Mouse (Mus musculus): ENCODE data around the gene Gm28308. TPM values are rescaled to one million over a fixed set of nuclear protein-coding genes. Genes with fewer than 3 reads are reported as not detected.

Gm28308 gene
- polyA plus RNA-seq, 2 experiments = 1.1 to 3.2 TPM

DNA sequence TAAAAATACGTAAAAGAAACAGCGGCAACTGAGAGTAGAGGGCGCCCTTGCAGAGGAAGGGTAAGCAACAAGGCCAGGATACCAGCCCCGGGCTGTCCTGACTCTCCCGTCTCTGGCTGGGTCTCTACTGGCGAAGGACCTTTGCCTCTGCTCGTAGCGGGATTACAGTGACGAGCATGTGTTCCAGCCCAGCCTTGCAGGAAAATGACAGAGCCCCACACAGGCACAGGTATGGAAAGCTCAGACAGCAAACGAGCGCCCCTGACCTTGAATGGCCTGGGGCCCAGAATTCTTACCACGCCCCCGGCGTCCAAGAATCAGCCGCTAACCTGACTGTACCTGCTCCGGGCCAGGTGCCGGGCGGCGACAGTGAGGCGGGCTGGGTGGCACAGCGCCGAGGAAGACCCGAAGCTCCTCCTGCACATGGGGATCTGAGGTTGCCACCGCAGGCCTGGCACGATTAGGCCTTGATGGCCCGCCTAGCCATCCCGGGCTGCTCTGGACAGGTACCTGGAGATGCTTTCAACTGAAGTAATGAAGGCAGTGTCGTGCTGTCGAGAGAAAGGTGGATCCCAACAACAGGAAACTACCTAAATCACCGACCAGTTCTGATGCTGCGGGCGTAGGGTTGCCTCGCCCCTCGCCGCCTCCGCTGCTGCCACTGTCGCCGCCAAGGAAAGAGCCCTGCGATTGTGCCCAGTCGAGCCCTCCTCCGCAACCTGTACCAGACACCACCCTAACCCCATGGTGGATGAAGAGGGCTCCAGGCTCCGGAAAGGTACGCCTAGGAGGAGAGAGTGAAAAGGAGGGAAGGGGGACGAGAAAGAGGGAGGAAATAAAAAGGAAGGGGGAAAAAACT lies 16.6 kb upstream of the Gm28308 start:
- under 1% methylated on average over 42 of the region's 44 CpGs for WGBS
- peak overlapping the region; percentile 100 for H3K9ac ChIP-seq (ENCODE audit: low read depth, low read length, severe bottlenecking)
- peak overlapping the region; percentile 99 for H3K27ac ChIP-seq (replicated peaks; ENCODE audit: low read depth, low read length)
- peaks cover 16% of the 10 kb centered on the region for H3K4me1 ChIP-seq (ENCODE audit: control insufficient read depth, insufficient read depth, low read length)
- no peaks in the 10 kb centered on the region for H3K9me3 ChIP-seq (ENCODE audit: control insufficient read depth, low read length)
- DNase-seq (ENCODE audit: low spot score) (no peak), ATAC-seq (ENCODE audit: low FRiP score, low read depth) (no peak)
- peak overlapping the region; percentile 96 for H3K4me2 ChIP-seq (replicated peaks; ENCODE audit: low read depth, low read length, severe bottlenecking)
- H3K27me3 ChIP-seq (ENCODE audit: control insufficient read depth, insufficient read depth, low read length) = no peaks in the 10 kb centered on the region
- peak overlapping the region; percentile 90 for H3K4me3 ChIP-seq (replicated peaks; ENCODE audit: low read length)
- TF ChIP-seq POLR2A (IDR thresholded peaks at IDR 0.05; ENCODE audit: borderline replicate concordance, extremely low read depth, insufficient read depth, insufficient read length) = 0 out of 2 replicates have a peak, but pooled peaks have one; percentile 3
- peaks cover 64% of the 10 kb centered on the region for H3K36me3 ChIP-seq (ENCODE audit: control insufficient read depth, insufficient read depth, low read length)

DNA sequence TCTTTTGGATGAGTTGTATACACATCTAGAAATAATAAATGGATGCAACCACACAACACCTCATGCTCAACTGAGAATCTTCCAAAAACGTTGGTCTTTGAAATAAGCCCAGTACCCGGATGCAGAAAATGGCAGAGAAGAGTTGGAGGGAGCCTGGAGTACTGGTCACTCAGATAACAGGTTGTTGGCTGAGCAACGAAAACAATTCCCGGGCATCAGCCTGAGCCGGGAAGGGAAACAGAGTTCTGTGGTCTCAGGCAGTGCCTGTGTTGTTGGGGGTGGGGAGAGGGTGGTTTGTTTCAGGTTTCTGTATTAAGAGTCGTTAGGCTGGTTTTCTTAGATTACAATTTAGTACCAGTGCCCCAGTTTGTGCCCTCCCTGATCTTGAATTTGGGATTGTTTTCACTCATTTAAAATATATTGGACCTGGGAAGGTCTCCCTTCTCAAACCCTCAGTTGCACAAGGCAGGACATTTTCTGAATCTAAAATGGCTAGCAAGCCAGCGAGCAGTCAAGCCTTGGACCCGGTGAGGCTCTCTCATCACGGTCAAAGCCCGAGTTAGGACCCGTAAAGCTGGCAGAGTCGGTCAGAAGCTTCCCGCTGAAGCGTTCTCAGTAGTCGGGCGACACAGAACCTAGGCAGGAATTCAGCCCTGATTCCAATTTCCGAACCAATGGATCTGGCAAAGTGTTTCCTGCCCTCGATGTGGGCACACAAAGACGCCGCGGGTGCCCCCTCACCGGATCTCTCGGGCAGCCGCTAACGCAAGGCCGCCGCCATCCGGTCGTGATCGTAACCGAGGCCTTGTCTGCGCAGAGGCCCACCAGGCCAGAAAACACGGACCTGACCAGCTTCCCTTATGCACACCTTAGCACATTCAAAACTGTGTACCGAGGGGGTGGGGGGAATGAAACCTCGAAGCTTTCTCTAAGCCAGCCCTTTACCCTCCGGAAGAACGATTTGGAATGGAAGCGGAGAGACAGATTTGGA lies 15.6 kb upstream of the Gm28308 start:
- DNase-seq (ENCODE audit: low spot score) (no peak), ATAC-seq (ENCODE audit: low FRiP score, low read depth) (no peak)
- Histone ChIP-seq H3K4me2 (replicated peaks; ENCODE audit: low read depth, low read length, severe bottlenecking) (peak overlapping the region; percentile 96), H3K4me3 (replicated peaks; ENCODE audit: low read length) (peak overlapping the region; percentile 90), H3K36me3 (ENCODE audit: control insufficient read depth, insufficient read depth, low read length) (peaks cover 69% of the 10 kb centered on the region), H3K27ac (replicated peaks; ENCODE audit: low read depth, low read length) (peak overlapping the region; percentile 99), H3K4me1 (ENCODE audit: control insufficient read depth, insufficient read depth, low read length) (peaks cover 16% of the 10 kb centered on the region), H3K9ac (ENCODE audit: low read depth, low read length, severe bottlenecking) (peak overlapping the region; percentile 100), H3K27me3 (ENCODE audit: control insufficient read depth, insufficient read depth, low read length) (no peaks in the 10 kb centered on the region), H3K9me3 (ENCODE audit: control insufficient read depth, low read length) (no peaks in the 10 kb centered on the region)
- no peak for TF ChIP-seq POLR2A (IDR thresholded peaks at IDR 0.05; ENCODE audit: borderline replicate concordance, extremely low read depth, insufficient read depth, insufficient read length)
- 1% methylated on average over 38 of the region's 38 CpGs for WGBS

DNA sequence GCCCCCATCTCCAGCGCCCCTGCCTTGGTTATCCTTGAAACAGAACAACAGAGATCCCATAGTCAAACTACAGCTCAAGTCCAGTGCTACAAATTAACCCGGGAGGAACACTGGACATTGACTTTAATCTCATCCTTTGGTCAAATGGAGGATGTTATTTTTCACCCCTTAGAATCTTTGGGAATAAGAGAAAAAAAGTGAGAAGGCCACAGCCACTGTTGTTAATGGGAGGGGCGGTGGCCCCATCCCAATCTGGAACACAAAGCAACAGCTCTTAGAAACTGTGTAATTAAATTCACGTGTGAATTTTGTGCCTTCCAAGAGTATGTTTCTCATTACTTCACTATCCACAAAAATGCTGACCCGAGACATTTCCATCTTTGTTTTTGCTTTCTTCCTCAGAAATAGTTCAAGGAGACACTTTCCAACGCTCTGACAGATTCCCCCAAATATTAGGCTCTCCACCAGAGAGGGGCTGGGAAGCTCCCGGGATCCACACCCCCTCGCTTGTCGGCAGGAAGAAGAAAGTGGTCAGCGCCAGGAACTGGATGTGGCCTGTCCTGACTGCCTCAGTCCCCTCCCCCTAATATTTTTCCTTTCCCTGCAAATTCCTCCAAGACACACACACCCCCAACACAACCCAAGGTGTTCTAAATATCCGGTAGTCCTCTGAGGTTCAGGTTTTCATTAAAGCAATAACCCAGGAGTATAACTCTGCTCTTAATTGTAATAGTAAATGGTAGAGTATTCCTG lies 14.5 kb upstream of the Gm28308 start:
- TF ChIP-seq POLR2A (IDR thresholded peaks at IDR 0.05; ENCODE audit: borderline replicate concordance, extremely low read depth, insufficient read depth, insufficient read length) = no peak
- H3K27ac ChIP-seq (replicated peaks; ENCODE audit: low read depth, low read length) = peak overlapping the region; percentile 95
- peak overlapping the region; percentile 90 for H3K4me3 ChIP-seq (replicated peaks; ENCODE audit: low read length)
- peaks cover 16% of the 10 kb centered on the region for H3K4me1 ChIP-seq (ENCODE audit: control insufficient read depth, insufficient read depth, low read length)
- H3K9ac ChIP-seq (ENCODE audit: low read depth, low read length, severe bottlenecking) = peak overlapping the region; percentile 100
- 5% methylated on average over 11 of the region's 11 CpGs for WGBS
- no peaks in the 10 kb centered on the region for H3K27me3 ChIP-seq (ENCODE audit: control insufficient read depth, insufficient read depth, low read length)
- no peak for ATAC-seq (ENCODE audit: low FRiP score, low read depth)
- DNase-seq (ENCODE audit: low spot score) = peak; percentile 78
- H3K36me3 ChIP-seq (ENCODE audit: control insufficient read depth, insufficient read depth, low read length) = peaks cover 67% of the 10 kb centered on the region
- peak overlapping the region; percentile 96 for H3K4me2 ChIP-seq (replicated peaks; ENCODE audit: low read depth, low read length, severe bottlenecking)
- no peaks in the 10 kb centered on the region for H3K9me3 ChIP-seq (ENCODE audit: control insufficient read depth, low read length)

DNA sequence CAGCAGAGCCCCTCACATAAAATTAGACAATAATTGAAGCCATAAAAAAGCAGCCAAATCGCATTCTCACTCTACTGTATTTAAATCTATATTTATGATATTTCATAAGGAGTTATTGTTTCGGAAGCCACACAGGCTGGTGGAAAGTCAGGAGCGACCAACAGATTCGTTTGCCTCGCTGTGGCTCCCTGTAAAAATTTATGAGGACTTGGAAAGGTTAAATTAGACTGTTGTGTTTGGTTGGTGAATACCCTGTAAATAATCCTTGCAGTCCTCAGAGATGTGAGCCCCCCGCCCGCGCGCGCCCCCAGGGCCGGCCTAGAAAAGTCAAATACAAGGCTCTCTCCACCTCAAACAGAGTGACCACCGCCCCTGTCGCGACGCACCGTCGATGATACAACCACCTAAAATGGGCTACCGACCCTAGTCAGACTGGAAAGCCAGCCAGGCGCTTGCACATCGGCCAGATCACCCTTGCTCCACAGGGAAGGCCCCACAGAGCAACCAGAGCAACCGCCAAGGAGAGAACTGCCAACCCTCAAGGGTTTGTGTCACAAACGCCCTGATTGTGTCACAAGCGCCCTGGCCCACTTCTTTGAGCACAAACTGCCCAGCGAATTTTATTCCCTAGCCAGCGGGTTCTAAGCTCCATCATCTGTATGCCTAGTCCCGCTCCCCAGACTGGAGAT lies 13.6 kb upstream of the Gm28308 start:
- ATAC-seq (ENCODE audit: low FRiP score, low read depth) (no peak), DNase-seq (ENCODE audit: low spot score) (peak; percentile 74)
- WGBS = 2% methylated on average over 26 of the region's 26 CpGs
- H3K36me3 ChIP-seq (ENCODE audit: control insufficient read depth, insufficient read depth, low read length) = peaks cover 58% of the 10 kb centered on the region
- peaks cover 22% of the 10 kb centered on the region for H3K4me1 ChIP-seq (ENCODE audit: control insufficient read depth, insufficient read depth, low read length)
- H3K9me3 ChIP-seq (ENCODE audit: control insufficient read depth, low read length) = no peaks in the 10 kb centered on the region
- H3K9ac ChIP-seq (ENCODE audit: low read depth, low read length, severe bottlenecking) = peak overlapping the region; percentile 100
- peak overlapping the region; percentile 96 for H3K4me2 ChIP-seq (replicated peaks; ENCODE audit: low read depth, low read length, severe bottlenecking)
- TF ChIP-seq POLR2A (IDR thresholded peaks at IDR 0.05; ENCODE audit: borderline replicate concordance, extremely low read depth, insufficient read depth, insufficient read length) = 0 out of 2 replicates have a peak, but pooled peaks have one; percentile 29
- peak overlapping the region; percentile 90 for H3K4me3 ChIP-seq (replicated peaks; ENCODE audit: low read length)
- peak overlapping the region; percentile 95 for H3K27ac ChIP-seq (replicated peaks; ENCODE audit: low read depth, low read length)
- H3K27me3 ChIP-seq (ENCODE audit: control insufficient read depth, insufficient read depth, low read length) = no peaks in the 10 kb centered on the region
